Mouse (Mus musculus): Measurements from ENCODE around the gene Kras. TPM values are rescaled to one million over a fixed set of nuclear protein-coding genes. Genes with fewer than 3 reads are reported as not detected.
A peak's percentile ranks its signal among the peaks of the same experiment; 100 is the strongest.

The Kras gene
- total and polyA plus RNA-seq, 2 experiments from 2014 or later: 25.9 to 72.5 TPM

GRCm38 (mm10) chr6:145211376-145212305, 38.4 kb downstream of the Kras start:
- H3K27ac ChIP-seq: peak overlapping the region; percentile 99
- DNase-seq (ENCODE audit: low spot score): no peak

GRCm38 (mm10) chr6:145210816-145211338, 39.2 kb downstream of the Kras start, which contains the start of the genes Casc1 and Etfrf1:
TSS of gene Casc1 (minus strand) at chr6:145211005.
TSS of gene Etfrf1 (plus strand) at chr6:145211134.
- Histone ChIP-seq H3K27me3 (ENCODE audit: insufficient read depth, low read length) (no peaks in the 10 kb centered on the region), H3K9me3 (ENCODE audit: low read length) (no peaks in the 10 kb centered on the region), H3K4me3 (ENCODE audit: low read length) (peak within 1 kb of the TSS; percentile 77), H3K36me3 (ENCODE audit: insufficient read depth, low read length) (no peaks in the 10 kb centered on the region; the same call in 1 of the 2 replicates), H3K4me2 (ENCODE audit: low read depth, low read length) (peak within 1 kb of the TSS; percentile 72), H3K9ac (replicated peaks; ENCODE audit: low read length) (peak within 1 kb of the TSS; percentile 88), H3K27ac (peak within 1 kb of the TSS; percentile 99), H3K4me1 (ENCODE audit: insufficient read depth, low read length) (peaks cover 11% of the 10 kb centered on the region; the same call in 1 of the 2 replicates)
- TF ChIP-seq CTCF (IDR thresholded peaks at IDR 0.05; ENCODE audit: low read depth): no peak
- peak; percentile 99 for DNase-seq (ENCODE audit: low spot score)
- under 1% methylated on average over 36 of the region's 36 CpGs for WGBS
- peak; percentile 100 for ATAC-seq

More at GRCm38 (mm10) chr6:145211376-145212305, 38.4 kb downstream of the Kras start:
- 3% methylated on average over 21 of the region's 21 CpGs for WGBS
- Histone ChIP-seq H3K9ac (replicated peaks; ENCODE audit: low read length) (peak overlapping the region; percentile 88), H3K9me3 (ENCODE audit: low read length) (no peaks in the 10 kb centered on the region), H3K27me3 (ENCODE audit: insufficient read depth, low read length) (no peaks in the 10 kb centered on the region), H3K36me3 (ENCODE audit: insufficient read depth, low read length) (no peaks in the 10 kb centered on the region; the same call in 1 of the 2 replicates), H3K4me3 (ENCODE audit: low read length) (peak overlapping the region; percentile 77), H3K4me2 (ENCODE audit: low read depth, low read length) (peak overlapping the region; percentile 72), H3K4me1 (ENCODE audit: insufficient read depth, low read length) (peaks cover 11% of the 10 kb centered on the region; the same call in 1 of the 2 replicates)
- peak; percentile 44 for TF ChIP-seq CTCF (IDR thresholded peaks at IDR 0.05; ENCODE audit: low read depth)
- ATAC-seq: peak; percentile 57

- no peaks in the 10 kb centered on the region for H3K36me3 ChIP-seq (ENCODE audit: insufficient read depth, low read length)
- ATAC-seq (no peak), DNase-seq (ENCODE audit: low spot score) (no peak)
- peaks cover 11% of the 10 kb centered on the region; the same call in 1 of the 2 replicates for H3K4me1 ChIP-seq (ENCODE audit: insufficient read depth, low read length)
- no peaks in the 10 kb centered on the region for H3K27me3 ChIP-seq (ENCODE audit: insufficient read depth, low read length)
- no peaks in the 10 kb centered on the region for H3K9me3 ChIP-seq (ENCODE audit: low read length)
- peak overlapping the region; percentile 49; the same call in 1 of the 2 replicates for H3K27ac ChIP-seq
- peak overlapping the region; percentile 72 for H3K4me2 ChIP-seq (ENCODE audit: low read depth, low read length)
- TF ChIP-seq CTCF (IDR thresholded peaks at IDR 0.05; ENCODE audit: low read depth): no peak
- 20% methylated on average over 8 of the region's 8 CpGs for WGBS
- H3K4me3 ChIP-seq (ENCODE audit: low read length): peak overlapping the region; percentile 47
- H3K9ac ChIP-seq (replicated peaks; ENCODE audit: low read length): 0 out of 2 replicates have a peak overlapping the region, but pooled peaks have one; percentile 22
These were observed 39.9 kb downstream of the Kras start for GRCm38 (mm10) chr6:145210056-145210680.

- Histone ChIP-seq H3K4me3 (ENCODE audit: low read length) (no peak overlapping the region), H3K27me3 (ENCODE audit: insufficient read depth, low read length) (no peaks in the 10 kb centered on the region), H3K36me3 (ENCODE audit: insufficient read depth, low read length) (no peaks in the 10 kb centered on the region), H3K9ac (replicated peaks; ENCODE audit: low read length) (no peak overlapping the region), H3K9me3 (ENCODE audit: low read length) (no peaks in the 10 kb centered on the region), H3K27ac (no peak overlapping the region), H3K4me2 (ENCODE audit: low read depth, low read length) (no peak overlapping the region), H3K4me1 (ENCODE audit: insufficient read depth, low read length) (no peaks in the 10 kb centered on the region)
- no peak for ATAC-seq
- WGBS: 78% methylated on average over 10 of the region's 10 CpGs
- DNase-seq (ENCODE audit: low spot score): no peak
- TF ChIP-seq CTCF (IDR thresholded peaks at IDR 0.05; ENCODE audit: low read depth): no peak
These were observed 44.9 kb downstream of the Kras start for GRCm38 (mm10) chr6:145205142-145205541.

- no peaks in the 10 kb centered on the region for H3K4me1 ChIP-seq (ENCODE audit: insufficient read depth, low read length)
- no peaks in the 10 kb centered on the region for H3K9me3 ChIP-seq (ENCODE audit: low read length)
- H3K9ac ChIP-seq (replicated peaks; ENCODE audit: low read length): no peak overlapping the region
- WGBS: 93% methylated on average over 6 of the region's 6 CpGs
- H3K36me3 ChIP-seq (ENCODE audit: insufficient read depth, low read length): no peaks in the 10 kb centered on the region
- no peak overlapping the region for H3K4me3 ChIP-seq (ENCODE audit: low read length)
- H3K4me2 ChIP-seq (ENCODE audit: low read depth, low read length): no peak overlapping the region
- no peaks in the 10 kb centered on the region for H3K27me3 ChIP-seq (ENCODE audit: insufficient read depth, low read length)
- no peak overlapping the region for H3K27ac ChIP-seq
- no peak for TF ChIP-seq CTCF (IDR thresholded peaks at IDR 0.05; ENCODE audit: low read depth)
- no peak for DNase-seq (ENCODE audit: low spot score)
- no peak for ATAC-seq
These were observed 45.6 kb downstream of the Kras start for GRCm38 (mm10) chr6:145204440-145204839.

- H3K36me3 ChIP-seq (ENCODE audit: insufficient read depth, low read length): no peaks in the 10 kb centered on the region
- H3K27ac ChIP-seq: no peak overlapping the region
- no peak for TF ChIP-seq CTCF (IDR thresholded peaks at IDR 0.05; ENCODE audit: low read depth)
- no peak for DNase-seq (ENCODE audit: low spot score)
- H3K4me3 ChIP-seq (ENCODE audit: low read length): no peak overlapping the region
- H3K4me1 ChIP-seq (ENCODE audit: insufficient read depth, low read length): no peaks in the 10 kb centered on the region
- no peaks in the 10 kb centered on the region for H3K27me3 ChIP-seq (ENCODE audit: insufficient read depth, low read length)
- no peak for ATAC-seq
- no peak overlapping the region for H3K9ac ChIP-seq (replicated peaks; ENCODE audit: low read length)
- H3K9me3 ChIP-seq (ENCODE audit: low read length): no peaks in the 10 kb centered on the region
- no peak overlapping the region for H3K4me2 ChIP-seq (ENCODE audit: low read depth, low read length)
- WGBS: 77% methylated on average over 13 of the region's 13 CpGs
These were observed 47.5 kb downstream of the Kras start for GRCm38 (mm10) chr6:145202432-145203125.
